Mouse (Mus musculus) hindbrain, postnatal 0 days (tissue): ENCODE data around the gene Gm8439. TPM values are rescaled to one million over a fixed set of nuclear protein-coding genes. Genes with fewer than 3 reads are reported as not detected.

ENCODE experiments used
- ATAC-seq: fragments of 200-750 bp; cut with Nextera tagmentation; 2 replicates; pipeline ENCODE4 v1.8.0; 2017; ENCODE audit warnings: mild to moderate bottlenecking, moderate TSS enrichment, moderate library complexity
- DNase-seq: peaks from one replicate; pipeline ENCODE4 v3.0.0-alpha.2; 2015; ENCODE audit warnings: low spot score
- H3K27ac ChIP-seq: fragments of 300-500 bp; sonication (generic); 2 replicates; pipeline ENCODE4 v1.5.1; 2014; ENCODE audit warnings: mild to moderate bottlenecking
- H3K27me3 ChIP-seq: fragments of 300-500 bp; sonication (generic); 2 replicates; pipeline ENCODE4 v1.6.1; 2014; ENCODE audit warnings: low read length, mixed read lengths; ENCODE audit not compliant: insufficient read depth
- H3K36me3 ChIP-seq: fragments of 300-500 bp; sonication (generic); 2 replicates; pipeline ENCODE4 v1.6.1; 2014; ENCODE audit warnings: low read length, mixed read lengths; ENCODE audit not compliant: insufficient read depth
- H3K4me1 ChIP-seq: fragments of 300-500 bp; sonication (generic); 2 replicates; pipeline ENCODE4 v1.6.1; 2014; ENCODE audit warnings: antibody characterized with exemption, low read length, mixed read lengths; ENCODE audit not compliant: insufficient read depth
- H3K4me2 ChIP-seq: fragments of 300-500 bp; sonication (generic); 2 replicates; pipeline ENCODE4 v1.6.1; 2014; ENCODE audit warnings: low read depth, mild to moderate bottlenecking, low read length, moderate library complexity, mixed read lengths
- H3K4me3 ChIP-seq: fragments of 300-500 bp; sonication (generic); 2 replicates; pipeline ENCODE4 v1.5.1; 2014; ENCODE audit warnings: low read length
- H3K9ac ChIP-seq: fragments of 300-500 bp; sonication (generic); replicated peaks from 2 replicates; pipeline ENCODE4 v1.6.1; 2014; ENCODE audit warnings: mild to moderate bottlenecking, low read length, moderate library complexity, mixed read lengths
- H3K9me3 ChIP-seq: fragments of 300-500 bp; sonication (generic); 2 replicates; pipeline ENCODE4 v1.6.1; 2016; ENCODE audit warnings: low read length, mixed read lengths
- CTCF ChIP-seq: IDR thresholded peaks from 2 replicates; pipeline ENCODE4 v1.5.1; 2016; ENCODE audit warnings: antibody characterized with exemption, control low read depth, low read depth
- WGBS: fragments of 180-500 bp; shearing (Covaris S2); extraction: QIAGEN DNeasy Blood & Tissue Kit; methylation state at CpG from one replicate; pipeline ENCODE4 v1.1.7; 2014; 5-methylcytosine and 5-hydroxymethylcytosine counted together
- polyA plus RNA-seq: library from polyadenylated mRNA; unstranded; fragments of >200 nt; fragmentation: Nextera tagmentation; extraction: Ambion mirVana; gene quantifications from 2 replicates; pipeline ENCODE4 v1.2.1, GENCODE M21; 2015
- total RNA-seq: library from RNA; depleted of rRNA; stranded (reverse); fragments of >200 nt; gene quantifications from 2 replicates; pipeline ENCODE4 v1.2.3, GENCODE M21; 2014; rRNA removed

Gene Gm8439
- total and polyA plus RNA-seq, 2 experiments from 2014 or later = not detected

- WGBS = 92% methylated on average over 6 of the region's 6 CpGs
- TF ChIP-seq CTCF = no peak
Observed at GRCm38 (mm10) chr4:120641946-120642345, 53.4 kb downstream of the Gm8439 start.

GRCm38 (mm10) chr4:120643899-120644298 lies 55.4 kb downstream of the Gm8439 start:
- Histone ChIP-seq H3K9ac (no peak overlapping the region), H3K4me2 (no peak overlapping the region), H3K4me3 (no peak overlapping the region), H3K36me3 (no peaks in the 10 kb centered on the region), H3K9me3 (no peaks in the 10 kb centered on the region), H3K4me1 (no peaks in the 10 kb centered on the region), H3K27me3 (no peaks in the 10 kb centered on the region), H3K27ac (no peak overlapping the region)
- WGBS = 86% methylated on average over 3 of the region's 3 CpGs
- no peak for TF ChIP-seq CTCF
- no peak for DNase-seq
- no peak for ATAC-seq

More at GRCm38 (mm10) chr4:120641946-120642345, 53.4 kb downstream of the Gm8439 start:
- DNase-seq (no peak), ATAC-seq (no peak)
- H3K27ac ChIP-seq = no peak overlapping the region
- no peaks in the 10 kb centered on the region for H3K4me1 ChIP-seq
- no peaks in the 10 kb centered on the region for H3K27me3 ChIP-seq
- H3K9me3 ChIP-seq = no peaks in the 10 kb centered on the region
- no peak overlapping the region for H3K9ac ChIP-seq
- H3K36me3 ChIP-seq = no peaks in the 10 kb centered on the region
- no peak overlapping the region for H3K4me2 ChIP-seq
- H3K4me3 ChIP-seq = no peak overlapping the region

DNA sequence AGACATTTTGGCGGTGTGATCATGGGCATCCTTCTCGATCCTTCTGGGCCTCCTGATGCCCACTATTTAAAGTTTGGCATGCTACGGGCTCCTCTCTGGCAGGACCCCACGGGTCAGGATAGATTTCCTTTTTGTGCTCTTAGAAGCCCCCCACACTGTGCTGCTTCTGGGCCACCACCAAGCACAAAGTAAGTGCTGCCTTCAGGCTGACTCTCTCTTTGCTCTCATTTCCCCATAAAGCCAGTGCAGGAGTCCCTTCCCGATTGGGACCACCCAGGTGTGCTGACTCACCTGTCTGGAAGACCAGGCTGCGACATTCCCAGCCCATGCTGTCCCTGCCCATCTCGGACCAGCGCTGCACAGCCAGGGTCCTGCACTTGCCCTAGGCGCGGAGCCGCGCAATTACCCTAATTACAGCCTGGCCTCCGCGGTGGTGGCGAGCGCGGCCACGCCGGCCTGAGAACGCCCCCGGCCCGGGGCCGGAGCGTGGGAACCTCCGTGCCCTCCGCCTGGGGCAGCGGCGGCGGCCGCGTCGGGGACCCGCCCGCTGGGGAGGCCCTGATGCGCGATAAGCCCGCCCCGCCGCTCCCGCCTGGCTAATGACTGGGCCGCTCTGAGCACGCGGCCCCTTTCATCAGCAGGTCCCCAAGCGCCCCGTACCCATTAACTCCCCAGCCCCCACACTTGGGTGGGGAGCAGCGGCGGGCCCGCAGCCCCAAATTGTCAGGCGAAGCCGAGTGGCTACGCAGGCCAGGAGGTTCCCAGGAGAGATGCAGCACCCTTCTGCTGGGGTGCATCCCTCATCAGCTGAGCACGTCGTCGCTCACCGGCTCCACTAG lies 61.0 kb downstream of the Gm8439 start:
- Histone ChIP-seq H3K4me1 (peaks cover 10% of the 10 kb centered on the region), H3K9me3 (no peaks in the 10 kb centered on the region), H3K27ac (no peak overlapping the region), H3K36me3 (no peaks in the 10 kb centered on the region), H3K9ac (peak overlapping the region; percentile 64), H3K27me3 (no peaks in the 10 kb centered on the region), H3K4me3 (peak overlapping the region; percentile 51), H3K4me2 (peak overlapping the region; percentile 90)
- TF ChIP-seq CTCF = no peak
- 5% methylated on average over 55 of the region's 55 CpGs for WGBS
- peak; percentile 62 for DNase-seq
- peak; percentile 85 for ATAC-seq

DNA sequence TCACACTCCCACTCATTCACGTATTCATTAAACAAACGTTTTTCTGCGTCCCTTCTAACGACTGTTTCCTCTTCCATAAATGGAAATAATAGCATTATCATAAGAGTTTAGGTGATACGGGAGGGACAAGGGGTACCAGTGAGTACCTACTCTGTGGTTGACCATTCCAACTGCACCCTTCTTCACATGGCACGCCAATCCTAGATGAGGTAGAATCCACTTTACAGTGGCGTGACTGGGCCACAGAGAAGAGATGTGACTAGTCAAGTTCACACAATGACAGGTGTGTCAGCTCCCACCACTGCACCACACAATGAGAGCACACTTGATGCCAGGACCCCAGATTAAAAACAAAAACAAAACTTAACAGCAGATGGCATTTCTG lies 61.7 kb downstream of the Gm8439 start:
- H3K4me2 ChIP-seq = peak overlapping the region; percentile 90
- no peaks in the 10 kb centered on the region for H3K9me3 ChIP-seq
- H3K9ac ChIP-seq = peak overlapping the region; percentile 64
- 23% methylated on average over 7 of the region's 7 CpGs for WGBS
- no peaks in the 10 kb centered on the region for H3K27me3 ChIP-seq
- no peaks in the 10 kb centered on the region for H3K36me3 ChIP-seq
- H3K4me1 ChIP-seq = peaks cover 10% of the 10 kb centered on the region
- ATAC-seq (peak; percentile 35; the same call in 1 of the 2 replicates), DNase-seq (peak; percentile 5)
- TF ChIP-seq CTCF = no peak
- peak overlapping the region; percentile 51 for H3K4me3 ChIP-seq
- H3K27ac ChIP-seq = no peak overlapping the region

DNA sequence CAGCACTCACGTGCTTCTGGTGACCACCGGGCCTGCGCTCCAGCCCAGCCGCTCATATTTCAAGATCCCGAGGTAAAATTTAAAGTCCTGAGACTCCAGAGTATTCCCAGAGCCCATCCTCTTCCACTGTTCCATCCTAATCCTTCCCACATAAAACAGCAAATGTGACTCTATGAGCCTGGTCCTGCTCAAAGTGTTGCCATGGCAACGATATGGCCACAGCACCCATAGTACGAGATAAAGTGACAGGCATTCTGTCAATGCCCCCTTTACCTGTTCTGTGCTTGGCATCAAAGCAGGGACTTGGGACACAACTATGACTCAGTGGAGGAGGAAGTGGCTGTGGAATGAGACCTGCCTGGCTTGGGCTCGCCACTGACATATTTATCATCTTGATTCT lies 67.4 kb downstream of the Gm8439 start:
- H3K36me3 ChIP-seq = no peaks in the 10 kb centered on the region
- DNase-seq = peak; percentile 22
- H3K4me1 ChIP-seq = no peaks in the 10 kb centered on the region
- H3K27ac ChIP-seq = no peak overlapping the region
- no peak overlapping the region for H3K9ac ChIP-seq
- no peak for ATAC-seq
- no peaks in the 10 kb centered on the region for H3K27me3 ChIP-seq
- 70% methylated on average over 8 of the region's 8 CpGs for WGBS
- H3K4me2 ChIP-seq = no peak overlapping the region
- TF ChIP-seq CTCF = no peak
- H3K4me3 ChIP-seq = no peak overlapping the region
- H3K9me3 ChIP-seq = no peaks in the 10 kb centered on the region

Other genes starting within 250 kb of the Gm8439 start
- 36.2 and 65.0 TPM in 2 replicates for gene Scmh1, start 183.5 kb upstream of the Gm8439 start, total RNA-seq
- gene Scmh1, start 183.5 kb upstream of the Gm8439 start, polyA plus RNA-seq = 51.4 and 52.5 TPM in 2 replicates
- 0.73 TPM in 1 of 2 replicates, not detected in the other for gene Slfnl1, start 56.5 kb upstream of the Gm8439 start, total RNA-seq
- gene Slfnl1, start 56.5 kb upstream of the Gm8439 start, polyA plus RNA-seq = not detected in 2 replicates
- gene Ctps, start 18.5 kb upstream of the Gm8439 start, total RNA-seq = 42.2 and 52.0 TPM in 2 replicates
- gene Ctps, start 18.5 kb upstream of the Gm8439 start, polyA plus RNA-seq = 61.4 and 65.0 TPM in 2 replicates
- gene Cited4, start 77.8 kb downstream of the Gm8439 start, total RNA-seq = 11.1 and 11.7 TPM in 2 replicates
- gene Cited4, start 77.8 kb downstream of the Gm8439 start, polyA plus RNA-seq = 5.3 and 5.4 TPM in 2 replicates
- gene Kcnq4, start 159.9 kb downstream of the Gm8439 start, total RNA-seq = 12.4 and 13.9 TPM in 2 replicates
- gene Kcnq4, start 159.9 kb downstream of the Gm8439 start, polyA plus RNA-seq = 4.9 and 5.0 TPM in 2 replicates
- 144 and 175 TPM in 2 replicates for gene Nfyc, start 242.8 kb downstream of the Gm8439 start, total RNA-seq
- 66.9 and 69.4 TPM in 2 replicates for gene Nfyc, start 242.8 kb downstream of the Gm8439 start, polyA plus RNA-seq